Mouse (Mus musculus): ENCODE results near the gene 4921536K21Rik.

DNA sequence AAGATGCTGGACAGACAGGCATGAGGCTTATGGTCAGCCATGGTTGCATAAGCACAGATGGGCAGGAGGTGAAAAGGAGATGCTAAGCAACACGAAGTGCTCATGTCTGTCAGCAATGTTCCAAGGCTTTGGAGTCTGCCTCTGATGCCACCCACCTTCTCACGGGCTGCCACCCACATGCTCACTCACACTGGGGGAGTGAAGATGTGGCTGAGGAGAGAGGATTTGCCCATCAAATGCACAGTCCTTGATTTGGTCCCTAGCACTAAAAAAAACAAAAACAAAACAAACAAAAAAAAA lies 44.6 kb downstream of the 4921536K21Rik start:
- TF ChIP-seq POLR2A (IDR thresholded peaks at IDR 0.05; ENCODE audit: extremely low read depth, insufficient read depth, low read length) (no peak), CTCF (IDR thresholded peaks at IDR 0.05; ENCODE audit: extremely low read depth, insufficient read depth, low read length) (no peak)

Measured in cortical plate, adult 2 months (tissue).